Mouse (Mus musculus): ENCODE data around the gene Zfp710. TPM values are rescaled to one million over a fixed set of nuclear protein-coding genes. Genes with fewer than 3 reads are reported as not detected.

The Zfp710 gene
- polyA plus RNA-seq, 1 experiment = 5.3 TPM

GRCm38 (mm10) chr7:80051835-80052234 is 27.2 kb downstream of the Zfp710 start:
- Histone ChIP-seq H3ac (ENCODE audit: control insufficient read depth, insufficient read length) (no peak overlapping the region), H3K27me3 (ENCODE audit: control insufficient read depth, insufficient read depth, insufficient read length) (no peaks in the 10 kb centered on the region), H3K36me3 (ENCODE audit: control insufficient read depth, insufficient read depth) (no peaks in the 10 kb centered on the region), H3K4me2 (ENCODE audit: low read depth) (no peak overlapping the region), H3K4me3 (no peak overlapping the region), H3K79me2 (ENCODE audit: control insufficient read depth, insufficient read depth) (no peaks in the 10 kb centered on the region)
- no peak for TF ChIP-seq MYOG (IDR thresholded peaks at IDR 0.05; ENCODE audit: control insufficient read depth in 1 of 3, insufficient read depth in 1 of 3, insufficient read length in 2 of 3, low read depth in 2 of 3)
- no peak for TF ChIP-seq TCF12 (IDR thresholded peaks at IDR 0.05; ENCODE audit: insufficient read depth, poor library complexity, severe bottlenecking)
- no peak for TF ChIP-seq CEBPB (IDR thresholded peaks at IDR 0.05; ENCODE audit: insufficient read depth, poor library complexity, severe bottlenecking)
- no peak for TF ChIP-seq POLR2A (IDR thresholded peaks at IDR 0.05; ENCODE audit: insufficient read length, low read depth)
- no peak for TF ChIP-seq E2F4 (IDR thresholded peaks at IDR 0.05; ENCODE audit: insufficient read depth)
- TF ChIP-seq POLR2AphosphoS2 (IDR thresholded peaks at IDR 0.05; ENCODE audit: insufficient read length, low read depth) = no peak
- no peak for TF ChIP-seq REST (IDR thresholded peaks at IDR 0.05; ENCODE audit: insufficient read depth, insufficient read length)
- TF ChIP-seq SRF (IDR thresholded peaks at IDR 0.05; ENCODE audit: control insufficient read depth, insufficient read length, low read depth) = no peak
- no peak for TF ChIP-seq TCF3 (IDR thresholded peaks at IDR 0.05; ENCODE audit: insufficient read length, low read depth)
- TF ChIP-seq MAX (IDR thresholded peaks at IDR 0.05; ENCODE audit: low read depth) = no peak
- TF ChIP-seq USF1 (IDR thresholded peaks at IDR 0.05; ENCODE audit: low read depth) = no peak
- TF ChIP-seq MYOD1 (IDR thresholded peaks at IDR 0.05; ENCODE audit: control insufficient read depth in 1 of 3, insufficient read length in 2 of 3, low read depth in 2 of 3) = no peak

GRCm38 (mm10) chr7:80052261-80052660 is 27.6 kb downstream of the Zfp710 start:
- Histone ChIP-seq H3K27me3 (ENCODE audit: control insufficient read depth, insufficient read depth, insufficient read length) (no peaks in the 10 kb centered on the region), H3K79me2 (ENCODE audit: control insufficient read depth, insufficient read depth) (no peaks in the 10 kb centered on the region), H3ac (ENCODE audit: control insufficient read depth, insufficient read length) (no peak overlapping the region), H3K4me2 (ENCODE audit: low read depth) (no peak overlapping the region), H3K36me3 (ENCODE audit: control insufficient read depth, insufficient read depth) (no peaks in the 10 kb centered on the region), H3K4me3 (no peak overlapping the region)
- TF ChIP-seq E2F4 (IDR thresholded peaks at IDR 0.05; ENCODE audit: insufficient read depth) (no peak), TCF12 (IDR thresholded peaks at IDR 0.05; ENCODE audit: insufficient read depth, poor library complexity, severe bottlenecking) (no peak), SRF (IDR thresholded peaks at IDR 0.05; ENCODE audit: control insufficient read depth, insufficient read length, low read depth) (no peak), REST (IDR thresholded peaks at IDR 0.05; ENCODE audit: insufficient read depth, insufficient read length) (no peak), USF1 (IDR thresholded peaks at IDR 0.05; ENCODE audit: low read depth) (no peak), MAX (IDR thresholded peaks at IDR 0.05; ENCODE audit: low read depth) (no peak), TCF3 (IDR thresholded peaks at IDR 0.05; ENCODE audit: insufficient read length, low read depth) (no peak), POLR2A (IDR thresholded peaks at IDR 0.05; ENCODE audit: insufficient read length, low read depth) (no peak), CEBPB (IDR thresholded peaks at IDR 0.05; ENCODE audit: insufficient read depth, poor library complexity, severe bottlenecking) (no peak), MYOD1 (IDR thresholded peaks at IDR 0.05; ENCODE audit: control insufficient read depth in 1 of 3, insufficient read length in 2 of 3, low read depth in 2 of 3) (no peak), POLR2AphosphoS2 (IDR thresholded peaks at IDR 0.05; ENCODE audit: insufficient read length, low read depth) (no peak), MYOG (IDR thresholded peaks at IDR 0.05; ENCODE audit: control insufficient read depth in 1 of 3, insufficient read depth in 1 of 3, insufficient read length in 2 of 3, low read depth in 2 of 3) (no peak)

- TF ChIP-seq USF1 (IDR thresholded peaks at IDR 0.05; ENCODE audit: low read depth) (no peak), MYOD1 (IDR thresholded peaks at IDR 0.05; ENCODE audit: control insufficient read depth in 1 of 3, insufficient read length in 2 of 3, low read depth in 2 of 3) (no peak), CEBPB (IDR thresholded peaks at IDR 0.05; ENCODE audit: insufficient read depth, poor library complexity, severe bottlenecking) (no peak), TCF3 (IDR thresholded peaks at IDR 0.05; ENCODE audit: insufficient read length, low read depth) (no peak), POLR2A (IDR thresholded peaks at IDR 0.05; ENCODE audit: insufficient read length, low read depth) (no peak), REST (IDR thresholded peaks at IDR 0.05; ENCODE audit: insufficient read depth, insufficient read length) (no peak), MAX (IDR thresholded peaks at IDR 0.05; ENCODE audit: low read depth) (no peak), E2F4 (IDR thresholded peaks at IDR 0.05; ENCODE audit: insufficient read depth) (no peak), POLR2AphosphoS2 (IDR thresholded peaks at IDR 0.05; ENCODE audit: insufficient read length, low read depth) (no peak), MYOG (IDR thresholded peaks at IDR 0.05; ENCODE audit: control insufficient read depth in 1 of 3, insufficient read depth in 1 of 3, insufficient read length in 2 of 3, low read depth in 2 of 3) (no peak)
- Histone ChIP-seq H3K4me2 (ENCODE audit: low read depth) (no peak overlapping the region), H3K4me3 (no peak overlapping the region), H3K36me3 (ENCODE audit: control insufficient read depth, insufficient read depth) (no peaks in the 10 kb centered on the region), H3ac (ENCODE audit: control insufficient read depth, insufficient read length) (no peak overlapping the region), H3K27me3 (ENCODE audit: control insufficient read depth, insufficient read depth, insufficient read length) (no peaks in the 10 kb centered on the region), H3K79me2 (ENCODE audit: control insufficient read depth, insufficient read depth) (no peaks in the 10 kb centered on the region)
Measured at GRCm38 (mm10) chr7:80053147-80053546, 28.5 kb downstream of the Zfp710 start.

DNA sequence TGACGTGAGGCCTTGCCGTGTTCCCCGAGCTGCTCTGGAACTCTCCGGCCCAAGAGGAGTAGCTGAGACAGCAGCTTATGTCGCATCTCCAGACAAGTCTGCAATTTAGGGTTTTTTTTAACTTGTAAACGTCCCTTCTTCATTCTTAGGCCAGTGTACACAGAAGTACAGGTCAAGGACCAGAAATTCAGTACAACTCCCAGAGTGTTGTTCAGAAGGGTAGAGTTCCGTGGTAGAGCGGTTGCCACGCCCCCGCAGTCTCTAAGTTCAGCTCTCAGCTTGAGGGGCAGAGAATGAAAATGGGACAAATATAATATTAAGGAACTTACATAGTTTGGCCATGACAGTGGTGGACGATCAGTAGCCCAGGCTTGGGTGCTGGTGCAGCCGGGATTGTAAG is 31.2 kb downstream of the Zfp710 start:
- Histone ChIP-seq H3K36me3 (ENCODE audit: control insufficient read depth, insufficient read depth) (no peaks in the 10 kb centered on the region), H3K27me3 (ENCODE audit: control insufficient read depth, insufficient read depth, insufficient read length) (no peaks in the 10 kb centered on the region), H3K4me2 (ENCODE audit: low read depth) (no peak overlapping the region), H3K79me2 (ENCODE audit: control insufficient read depth, insufficient read depth) (no peaks in the 10 kb centered on the region), H3ac (ENCODE audit: control insufficient read depth, insufficient read length) (no peak overlapping the region), H3K4me3 (no peak overlapping the region)
- TF ChIP-seq TCF3 (IDR thresholded peaks at IDR 0.05; ENCODE audit: insufficient read length, low read depth) (no peak), E2F4 (IDR thresholded peaks at IDR 0.05; ENCODE audit: insufficient read depth) (no peak)

DNA sequence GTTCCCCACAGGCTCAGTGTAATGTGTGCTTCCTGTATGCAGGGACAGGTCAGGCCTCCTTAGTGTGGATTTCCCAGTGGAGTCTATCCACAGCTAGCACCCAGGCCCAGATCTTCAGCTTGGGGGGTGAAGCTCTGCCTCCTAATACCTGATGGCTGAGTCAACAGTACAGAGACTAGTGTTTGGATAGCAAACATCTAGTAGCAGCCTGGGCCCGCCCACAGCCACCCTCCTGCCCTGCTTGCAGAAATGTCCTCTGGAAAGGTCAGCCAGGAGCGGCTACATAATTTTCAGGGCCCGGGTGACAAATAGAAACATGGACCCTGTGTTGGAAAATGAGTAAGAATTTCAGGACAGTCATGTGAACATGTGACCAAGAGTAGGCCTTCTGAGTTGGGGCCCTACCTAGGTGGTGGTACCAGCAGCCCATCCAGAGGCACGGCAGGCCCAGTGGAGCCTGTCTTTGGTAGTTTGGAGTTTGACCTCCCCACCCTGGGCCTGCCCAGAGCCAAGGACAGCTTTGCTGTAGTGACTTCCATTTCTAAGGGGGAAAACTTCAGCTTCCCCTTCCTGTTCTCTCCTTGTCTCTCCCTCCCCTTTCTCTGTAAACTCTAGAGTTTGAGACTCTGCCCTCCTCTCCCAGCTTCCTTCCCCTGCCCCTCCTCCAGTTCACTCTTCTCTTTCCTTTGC is 32.5 kb downstream of the Zfp710 start:
- H3K36me3 ChIP-seq (ENCODE audit: control insufficient read depth, insufficient read depth) = no peaks in the 10 kb centered on the region
- no peak overlapping the region for H3ac ChIP-seq (ENCODE audit: control insufficient read depth, insufficient read length)
- H3K4me3 ChIP-seq = no peak overlapping the region
- no peak overlapping the region for H3K4me2 ChIP-seq (ENCODE audit: low read depth)
- no peaks in the 10 kb centered on the region for H3K27me3 ChIP-seq (ENCODE audit: control insufficient read depth, insufficient read depth, insufficient read length)
- H3K79me2 ChIP-seq (ENCODE audit: control insufficient read depth, insufficient read depth) = no peaks in the 10 kb centered on the region
- TF ChIP-seq MAX (IDR thresholded peaks at IDR 0.05; ENCODE audit: low read depth) (no peak), REST (IDR thresholded peaks at IDR 0.05; ENCODE audit: insufficient read depth, insufficient read length) (no peak), SRF (IDR thresholded peaks at IDR 0.05; ENCODE audit: control insufficient read depth, insufficient read length, low read depth) (no peak), POLR2A (IDR thresholded peaks at IDR 0.05; ENCODE audit: insufficient read length, low read depth) (no peak), MYOG (IDR thresholded peaks at IDR 0.05; ENCODE audit: control insufficient read depth in 1 of 3, insufficient read depth in 1 of 3, insufficient read length in 2 of 3, low read depth in 2 of 3) (no peak), E2F4 (IDR thresholded peaks at IDR 0.05; ENCODE audit: insufficient read depth) (no peak), MYOD1 (IDR thresholded peaks at IDR 0.05; ENCODE audit: control insufficient read depth in 1 of 3, insufficient read length in 2 of 3, low read depth in 2 of 3) (no peak), TCF3 (IDR thresholded peaks at IDR 0.05; ENCODE audit: insufficient read length, low read depth) (no peak), CEBPB (IDR thresholded peaks at IDR 0.05; ENCODE audit: insufficient read depth, poor library complexity, severe bottlenecking) (no peak), POLR2AphosphoS2 (IDR thresholded peaks at IDR 0.05; ENCODE audit: insufficient read length, low read depth) (no peak)

Measured in myocyte (in vitro differentiated cells).